Mouse (Mus musculus) erythroid progenitor cell, adult 5-6 weeks (primary cell): ENCODE measurements around the gene Zc3h14. TPM values are rescaled to one million over a fixed set of nuclear protein-coding genes. Genes with fewer than 3 reads are reported as not detected.

Experiments
- ATAC-seq: replicated peaks from 2 replicates; pipeline ENCODE4 v1.8.0; 2016; ENCODE audit warnings: moderate number of reproducible peaks, mild to moderate bottlenecking, moderate TSS enrichment, inconsistent platforms; ENCODE audit not compliant: poor library complexity, low FRiP score, severe bottlenecking
- total RNA-seq, 2 experiments: library from RNA; stranded (forward) in 1 of 2; stranded (reverse) in 1 of 2; fragments of 150-400 nt in 1 of 2; fragments of 186-747, 209-891 nt in 1 of 2; gene quantifications; 2 replicates each; pipeline versions ENCODE4 v1.2.3 to v1.2.4; 2015 to 2017; ENCODE audit warnings: low replicate concordance in 2 of 2

Zc3h14 gene
- total RNA-seq (2015; ENCODE audit: low replicate concordance), result 54.4 and 127 TPM in 2 replicates
- total RNA-seq (2017; ENCODE audit: low replicate concordance), result 53.1 TPM in 2 replicates

GRCm38 (mm10) chr12:98746746-98747379 lies at the start of gene Zc3h14:
Zc3h14 (plus strand) TSS chr12:98746964.
- ATAC-seq, result peak; percentile 88

DNA sequence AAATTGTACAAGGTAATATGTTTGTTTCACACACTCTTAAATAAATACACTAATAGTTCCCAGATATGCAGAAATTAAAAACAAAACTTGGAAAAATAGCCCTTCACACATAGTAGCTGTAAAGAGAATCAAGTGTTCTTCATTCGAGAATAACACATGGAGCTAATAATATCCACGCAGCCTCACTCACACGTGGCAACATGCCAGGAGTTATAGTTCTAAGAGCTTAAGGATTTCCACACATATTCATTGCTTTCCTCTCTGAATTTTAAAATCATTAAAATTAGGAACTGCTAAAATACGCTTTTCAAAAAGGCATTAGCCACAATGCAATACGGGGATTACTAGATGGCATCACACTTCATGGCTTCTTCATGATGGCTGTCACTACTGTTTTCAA lies 49.6 kb upstream of the Zc3h14 start:
- no peak for ATAC-seq

- ATAC-seq, result no peak
Observed at GRCm38 (mm10) chr12:98701564-98701963, 45.2 kb upstream of the Zc3h14 start.

DNA sequence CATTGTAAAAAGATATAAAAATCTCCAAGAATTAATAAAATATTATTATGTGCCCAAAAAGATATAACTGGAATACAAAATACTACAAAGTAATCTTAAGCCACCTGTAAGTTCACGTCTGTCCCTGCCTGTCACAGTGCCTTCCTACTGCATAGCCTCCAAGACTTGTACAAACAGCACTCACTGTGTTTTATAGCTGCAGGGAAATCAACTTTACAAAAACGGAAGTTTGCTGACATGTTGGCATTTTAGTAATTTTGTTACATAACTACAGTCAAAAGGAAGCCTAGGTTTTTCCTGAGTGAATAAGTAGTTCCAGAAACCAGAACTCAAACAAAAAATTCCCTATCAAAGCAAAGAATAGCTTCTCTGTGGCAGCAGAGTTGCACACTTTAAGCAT lies 43.2 kb upstream of the Zc3h14 start:
- ATAC-seq, result no peak

DNA sequence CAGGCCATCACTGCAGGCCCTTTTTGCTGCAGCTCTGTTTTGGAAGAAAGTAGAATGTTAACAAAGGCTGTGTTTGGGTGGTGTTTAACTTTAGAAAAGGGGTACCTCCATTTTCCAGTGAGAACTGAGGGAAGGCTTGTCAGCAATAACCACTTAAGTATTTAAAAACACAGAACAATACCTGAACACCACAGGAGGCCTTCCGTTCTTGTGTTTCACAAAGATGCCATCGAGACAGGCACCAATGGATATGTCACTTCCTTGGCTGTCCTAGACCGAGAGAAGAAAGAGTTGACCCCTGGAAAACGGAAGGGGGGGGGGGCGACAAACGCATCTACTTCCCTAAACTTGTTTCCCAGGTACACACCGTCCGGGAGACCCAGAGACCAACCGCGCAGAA lies 42.8 kb upstream of the Zc3h14 start:
- ATAC-seq, result no peak

DNA sequence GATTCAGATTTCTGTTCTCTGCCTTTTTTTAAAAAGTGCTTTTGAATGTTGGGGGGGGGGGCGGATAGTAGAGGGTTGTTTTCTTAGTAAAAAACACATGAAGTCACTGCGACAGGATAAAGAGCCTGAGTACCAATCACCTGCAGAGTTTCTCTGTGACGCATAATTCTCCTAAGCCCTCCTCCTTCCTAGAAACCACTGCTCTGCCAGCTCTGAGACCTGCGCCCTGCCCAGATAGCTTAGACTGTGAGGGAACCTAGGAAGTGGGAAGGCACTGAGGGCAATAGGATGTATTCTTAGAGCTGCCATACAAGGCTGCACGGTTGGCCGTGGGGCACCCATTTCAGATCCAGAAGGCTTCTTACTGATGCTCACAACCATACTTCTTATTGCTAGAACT lies 33.9 kb upstream of the Zc3h14 start:
- no peak for ATAC-seq

GRCm38 (mm10) chr12:98713621-98714103 lies 33.1 kb upstream of the Zc3h14 start:
- ATAC-seq, result no peak

GRCm38 (mm10) chr12:98714757-98715156 lies 32.0 kb upstream of the Zc3h14 start:
- ATAC-seq, result no peak

DNA sequence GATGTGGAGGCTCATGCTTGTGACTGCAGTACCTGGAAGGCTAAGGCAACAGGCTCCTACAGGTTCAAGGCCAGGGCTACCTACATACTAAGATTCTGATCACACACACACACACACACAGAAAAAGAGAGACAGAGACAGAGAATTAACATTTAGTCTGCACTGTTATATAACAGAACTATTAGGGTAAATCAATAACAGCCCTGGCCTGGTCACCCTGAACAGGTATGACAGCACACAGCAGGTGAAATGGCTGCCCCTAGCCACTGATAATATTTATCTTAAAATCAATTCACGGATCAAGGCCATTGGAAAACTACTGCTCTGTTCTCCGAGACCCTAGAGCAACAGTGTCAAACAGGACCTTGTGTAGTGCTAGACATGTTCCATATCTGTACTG lies 30.6 kb upstream of the Zc3h14 start:
- no peak for ATAC-seq

GRCm38 (mm10) chr12:98720628-98721027 lies 26.1 kb upstream of the Zc3h14 start:
- ATAC-seq, result no peak

DNA sequence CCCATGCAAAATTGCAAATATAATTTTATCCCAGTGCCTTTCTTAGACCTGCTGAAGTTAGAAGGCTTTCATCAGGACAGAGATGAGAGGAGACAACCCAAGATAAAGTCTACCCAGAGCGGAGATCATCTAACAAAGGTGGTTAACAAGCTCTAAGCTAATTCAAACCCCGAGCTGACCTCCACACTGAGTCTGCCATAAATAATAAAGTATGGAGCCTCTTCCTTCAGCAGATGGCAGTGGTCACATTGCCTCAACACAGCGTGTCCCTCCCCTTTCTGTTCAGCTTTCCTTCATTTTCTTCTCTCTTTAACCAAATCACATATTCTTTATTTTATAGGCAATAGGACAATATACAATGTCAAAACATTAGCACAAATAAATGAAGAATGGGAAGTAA lies 25.7 kb upstream of the Zc3h14 start:
- ATAC-seq, result no peak

GRCm38 (mm10) chr12:98724224-98724623 lies 22.5 kb upstream of the Zc3h14 start:
- ATAC-seq, result no peak

DNA sequence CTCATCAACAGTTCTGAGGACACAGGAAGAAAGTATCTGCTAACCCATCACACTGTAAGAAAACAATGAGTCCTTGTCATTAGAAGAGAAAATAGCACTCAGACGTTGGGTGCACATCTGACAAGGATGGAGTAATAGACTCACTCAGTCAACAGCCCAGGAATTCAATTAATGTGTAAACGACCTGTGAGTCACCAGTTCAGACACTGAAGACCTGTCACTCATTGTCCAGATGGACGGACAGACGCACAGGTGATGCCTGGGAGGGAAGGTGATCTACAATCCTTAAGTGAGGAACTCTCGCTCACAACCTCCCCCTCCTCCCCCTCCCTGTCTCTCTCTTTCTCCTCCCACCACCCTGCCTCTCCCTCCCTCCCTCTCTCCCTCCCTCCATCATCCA lies 21.8 kb upstream of the Zc3h14 start:
- no peak for ATAC-seq

DNA sequence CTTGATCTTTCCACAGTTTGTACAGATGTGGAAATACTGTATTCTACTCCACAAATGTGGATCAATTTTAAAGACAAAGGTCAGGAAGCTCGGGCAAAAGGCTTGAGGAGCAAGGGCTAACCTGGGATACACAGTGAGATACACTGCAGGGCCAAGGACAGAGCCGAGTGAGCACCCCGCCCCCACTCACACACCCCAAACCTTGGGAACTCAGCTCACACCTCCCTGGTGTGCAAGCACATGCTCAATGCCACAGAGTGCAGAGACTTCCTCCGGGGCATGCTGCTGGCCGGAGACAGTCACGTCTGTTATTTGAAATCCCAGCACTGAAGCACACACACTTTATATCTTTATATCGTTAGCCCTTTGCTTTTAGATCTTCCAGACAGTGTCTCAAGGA lies 20.7 kb upstream of the Zc3h14 start:
- no peak for ATAC-seq

DNA sequence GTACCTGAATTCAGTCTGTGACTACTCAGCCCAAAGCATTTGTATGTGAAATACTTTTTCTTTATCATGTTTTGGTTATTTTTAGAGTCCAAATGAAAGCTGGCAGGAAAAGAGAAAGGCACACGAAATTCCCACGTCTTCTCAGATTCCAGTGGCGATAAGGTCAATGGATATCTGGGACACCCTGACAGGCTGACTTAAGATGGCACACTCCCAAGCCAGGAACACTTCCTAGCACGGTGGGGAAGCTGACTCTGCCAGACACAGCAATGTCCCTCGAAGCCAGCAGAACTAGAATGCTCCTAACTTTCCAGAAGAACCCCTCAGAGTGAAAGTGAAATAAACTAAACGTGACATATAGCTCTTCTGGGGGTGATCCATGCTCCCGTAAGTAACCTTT lies 19.6 kb upstream of the Zc3h14 start:
- no peak for ATAC-seq

DNA sequence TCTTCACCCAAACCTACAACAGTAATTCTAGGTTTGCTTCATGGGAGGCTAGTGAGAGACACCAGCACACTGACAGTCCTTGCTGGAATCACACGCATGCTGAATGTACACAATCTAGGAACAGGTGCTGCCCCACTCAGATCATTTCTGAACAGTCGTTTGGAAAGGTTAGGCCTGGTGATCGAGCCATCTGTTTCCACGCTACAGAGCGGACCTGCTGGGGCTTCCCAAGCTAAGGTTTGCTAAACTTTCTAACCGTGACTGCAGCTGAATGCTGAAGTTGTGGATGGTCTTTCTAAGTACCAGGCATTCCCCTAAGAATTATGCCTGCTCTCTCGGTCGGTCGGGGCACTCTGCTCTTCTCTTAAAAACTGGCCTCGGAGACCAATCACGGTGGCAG lies 16.1 kb upstream of the Zc3h14 start:
- no peak for ATAC-seq

DNA sequence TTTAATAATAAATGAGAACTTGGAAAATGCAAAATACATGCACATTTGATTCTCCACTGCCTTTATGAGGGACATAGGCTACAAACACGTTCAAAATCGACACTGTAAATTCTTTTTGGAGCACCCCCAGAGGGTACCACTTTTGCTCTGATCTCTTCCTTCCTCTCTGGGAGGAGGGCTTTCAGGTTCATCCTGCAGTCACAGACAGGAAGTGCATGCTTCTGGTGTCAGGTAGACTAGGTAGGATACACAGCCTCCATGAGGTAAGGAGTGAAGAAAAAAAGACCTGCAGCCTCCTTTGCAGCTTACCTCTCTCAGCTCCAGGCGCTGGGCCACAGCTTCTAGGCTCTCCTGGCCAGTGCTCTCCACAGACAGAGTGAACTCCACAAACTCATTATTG lies 13.6 kb upstream of the Zc3h14 start:
- no peak for ATAC-seq

DNA sequence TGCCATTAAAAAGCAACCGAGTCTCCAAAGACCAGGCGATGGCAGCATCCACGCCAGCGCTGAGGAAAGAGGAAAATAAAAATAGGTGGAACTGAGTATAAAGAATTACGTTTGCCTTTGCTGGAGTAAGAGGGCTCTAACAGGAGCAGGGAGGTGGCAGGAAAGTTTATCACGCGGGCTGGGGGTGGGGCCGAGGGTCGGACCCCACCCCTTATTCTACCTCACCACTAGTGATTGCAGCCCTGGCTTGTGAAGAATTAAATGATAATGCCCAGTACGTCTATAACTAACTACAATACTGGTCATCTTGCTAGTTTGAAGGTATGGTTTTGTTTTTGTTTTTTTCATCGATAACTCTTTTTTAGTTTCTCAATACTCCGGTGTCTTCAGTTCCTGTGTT lies 13.0 kb upstream of the Zc3h14 start:
- no peak for ATAC-seq

- ATAC-seq, result peak; percentile 79
Observed at GRCm38 (mm10) chr12:98734246-98734879, 12.4 kb upstream of the Zc3h14 start.

- no peak for ATAC-seq
Observed at GRCm38 (mm10) chr12:98734880-98735801, 11.6 kb upstream of the Zc3h14 start.
